Mouse (Mus musculus) CH12.LX (cell line): ENCODE measurements around the gene Lman1l. TPM values are rescaled to one million over a fixed set of nuclear protein-coding genes. Genes with fewer than 3 reads are reported as not detected.

Source experiments
- DNase-seq: peaks from one replicate; pipeline ENCODE4 v3.0.0-alpha.2; 2013; ENCODE audit errors: extremely low read depth
- H3K27ac ChIP-seq: 2 replicates; pipeline ENCODE4 v1.5.1; 2012; ENCODE audit warnings: low read depth, mild to moderate bottlenecking, control low read depth, moderate library complexity; ENCODE audit not compliant: insufficient read depth
- H3K27me3 ChIP-seq: replicated peaks from 2 replicates; pipeline ENCODE3; 2012; ENCODE audit warnings: inconsistent platforms
- H3K36me3 ChIP-seq, 2 experiments: replicated peaks in 1 of 2; 2 replicates each; pipeline versions ENCODE3 to v1.6.1; 2012; ENCODE audit warnings: inconsistent platforms in 1 of 2, low read length in 1 of 2, mild to moderate bottlenecking in 1 of 2, mixed read lengths in 1 of 2, moderate library complexity in 1 of 2; ENCODE audit not compliant: control insufficient read depth in 1 of 2, insufficient read depth in 1 of 2
- H3K4me1 ChIP-seq, 2 experiments: 2 replicates each; pipeline ENCODE4 v1.6.1; 2012; ENCODE audit warnings: inconsistent platforms in 1 of 2, moderate library complexity in 1 of 2; ENCODE audit not compliant: insufficient read depth in 2 of 2, control insufficient read depth in 1 of 2
- H3K4me2 ChIP-seq: 2 replicates; pipeline ENCODE4 v1.6.1; 2012; ENCODE audit warnings: low read depth, mild to moderate bottlenecking, control low read depth; ENCODE audit not compliant: poor library complexity, insufficient read depth, severe bottlenecking
- H3K4me3 ChIP-seq, 3 experiments: fragments of 150-350 bp in 1 of 3; sonication (generic) in 1 of 3; replicated peaks in 1 of 3; 2 replicates each; pipeline versions ENCODE3 to v1.5.1; 2011 to 2012; ENCODE audit warnings: low read depth in 2 of 3, low read length in 2 of 3, mild to moderate bottlenecking in 2 of 3, moderate library complexity in 2 of 3, control low read depth in 1 of 3, improper control_type of control experiment in 1 of 3, inconsistent platforms in 1 of 3, mixed read lengths in 1 of 3; ENCODE audit not compliant: poor library complexity in 1 of 3
- H3K79me2 ChIP-seq: replicated peaks from 2 replicates; pipeline ENCODE4 v1.6.1; 2012; ENCODE audit warnings: mild to moderate bottlenecking, moderate library complexity; ENCODE audit not compliant: control insufficient read depth, poor library complexity, insufficient read depth, severe bottlenecking; ENCODE audit errors: extremely low read depth
- H3K9ac ChIP-seq: 2 replicates; pipeline ENCODE4 v1.6.1; 2012; ENCODE audit warnings: low read depth, mild to moderate bottlenecking, control low read depth, moderate library complexity; ENCODE audit not compliant: insufficient read depth
- H3K9me3 ChIP-seq: replicated peaks from 2 replicates; pipeline ENCODE3; 2012; ENCODE audit warnings: low read length, inconsistent platforms, mixed read lengths
- BHLHE40 ChIP-seq: IDR thresholded peaks from 2 replicates; pipeline ENCODE4 v1.6.1; 2011; ENCODE audit warnings: mild to moderate bottlenecking, low read depth, low read length, improper control_type of control experiment
- CHD1 ChIP-seq: IDR thresholded peaks from 2 replicates; pipeline ENCODE4 v1.6.1; 2012; ENCODE audit warnings: low read depth, low read length, improper control_type of control experiment, inconsistent platforms
- CHD2 ChIP-seq: IDR thresholded peaks from 2 replicates; pipeline ENCODE4 v1.6.1; 2011; ENCODE audit warnings: low read length, improper control_type of control experiment
- CTCF ChIP-seq, 2 experiments: IDR thresholded peaks in 1 of 2; conservative IDR thresholded peaks in 1 of 2; 2 replicates each; pipeline ENCODE4 v1.5.1; 2011 to 2012; ENCODE audit warnings: low read depth in 2 of 2, low read length in 2 of 2, improper control_type of control experiment in 1 of 2, inconsistent platforms in 1 of 2, mild to moderate bottlenecking in 1 of 2, moderate library complexity in 1 of 2
- E2F4 ChIP-seq: IDR thresholded peaks from 2 replicates; pipeline ENCODE4 v1.6.1; 2011; ENCODE audit warnings: low read depth, low read length, improper control_type of control experiment; ENCODE audit not compliant: insufficient replicate concordance
- ELF1 ChIP-seq: IDR thresholded peaks from 2 replicates; pipeline ENCODE4 v1.6.1; 2014; ENCODE audit warnings: low read depth, mild to moderate bottlenecking, inconsistent platforms, low read length, improper control_type of control experiment
- EP300 ChIP-seq: IDR thresholded peaks from 2 replicates; pipeline ENCODE4 v1.6.1; 2011; ENCODE audit warnings: low read length, improper control_type of control experiment
- ETS1 ChIP-seq: conservative IDR thresholded peaks from 2 replicates; pipeline ENCODE4 v1.6.1; 2012; ENCODE audit warnings: low read depth, mild to moderate bottlenecking, inconsistent platforms, low read length, improper control_type of control experiment, moderate library complexity
- GABPA ChIP-seq: IDR thresholded peaks from 2 replicates; pipeline ENCODE4 v1.6.1; 2012; ENCODE audit warnings: low read depth, low read length, improper control_type of control experiment, inconsistent platforms; ENCODE audit not compliant: insufficient replicate concordance
- HCFC1 ChIP-seq: IDR thresholded peaks from 2 replicates; pipeline ENCODE4 v1.6.1; 2012; ENCODE audit warnings: low read depth, mild to moderate bottlenecking, inconsistent platforms, low read length, improper control_type of control experiment
- IRF4 ChIP-seq: IDR thresholded peaks from 2 replicates; pipeline ENCODE4 v1.6.1; 2014; ENCODE audit warnings: low read depth, mild to moderate bottlenecking, inconsistent platforms, low read length, improper control_type of control experiment
- JUN ChIP-seq: IDR thresholded peaks from 2 replicates; pipeline ENCODE4 v1.6.1; 2011; ENCODE audit warnings: low read depth, mild to moderate bottlenecking, low read length, improper control_type of control experiment, moderate library complexity; ENCODE audit not compliant: insufficient read depth
- JUND ChIP-seq: conservative IDR thresholded peaks from 2 replicates; pipeline ENCODE4 v1.6.1; 2011; ENCODE audit warnings: low read depth, low read length, improper control_type of control experiment
- KAT2A ChIP-seq: IDR thresholded peaks from 2 replicates; pipeline ENCODE4 v1.6.1; 2012; ENCODE audit warnings: low read length, improper control_type of control experiment, inconsistent platforms; ENCODE audit not compliant: insufficient replicate concordance
- MAFK ChIP-seq: IDR thresholded peaks from 2 replicates; pipeline ENCODE4 v1.6.1; 2011; ENCODE audit warnings: low read length, improper control_type of control experiment; ENCODE audit not compliant: insufficient replicate concordance
- MAX ChIP-seq: IDR thresholded peaks from 2 replicates; pipeline ENCODE4 v1.6.1; 2011; ENCODE audit warnings: low read length, improper control_type of control experiment
- MAZ ChIP-seq: IDR thresholded peaks from 2 replicates; pipeline ENCODE4 v1.6.1; 2012; ENCODE audit warnings: low read depth, mild to moderate bottlenecking, inconsistent platforms, low read length, improper control_type of control experiment, moderate library complexity
- MEF2A ChIP-seq: IDR thresholded peaks from 2 replicates; pipeline ENCODE4 v1.6.1; 2014; ENCODE audit warnings: low read depth, mild to moderate bottlenecking, inconsistent platforms, low read length, improper control_type of control experiment, borderline replicate concordance
- MXI1 ChIP-seq: IDR thresholded peaks from 2 replicates; pipeline ENCODE4 v1.6.1; 2011; ENCODE audit warnings: mild to moderate bottlenecking, low read depth, low read length, improper control_type of control experiment
- MYC ChIP-seq: IDR thresholded peaks from 2 replicates; pipeline ENCODE4 v1.6.1; 2011; ENCODE audit warnings: low read depth, mild to moderate bottlenecking, improper control_type of control experiment, low read length
- NELFE ChIP-seq: IDR thresholded peaks from 2 replicates; pipeline ENCODE4 v1.6.1; 2011; ENCODE audit warnings: low read depth, low read length, improper control_type of control experiment
- NRF1 ChIP-seq: IDR thresholded peaks from 2 replicates; pipeline ENCODE4 v1.6.1; 2014; ENCODE audit warnings: low read depth, mild to moderate bottlenecking, inconsistent platforms, low read length, improper control_type of control experiment, moderate library complexity
- PAX5 ChIP-seq: IDR thresholded peaks from 2 replicates; pipeline ENCODE4 v1.6.1; 2012; ENCODE audit warnings: low read length, inconsistent platforms, mixed read lengths
- POLR2A ChIP-seq: IDR thresholded peaks from 2 replicates; pipeline ENCODE4 v1.6.1; 2011; ENCODE audit warnings: low read depth, mild to moderate bottlenecking, improper control_type of control experiment, low read length
- POLR2AphosphoS2 ChIP-seq: IDR thresholded peaks from 2 replicates; pipeline ENCODE4 v1.6.1; 2011; ENCODE audit warnings: low read depth, low read length, improper control_type of control experiment
- RAD21 ChIP-seq: IDR thresholded peaks from 2 replicates; pipeline ENCODE4 v1.6.1; 2011; ENCODE audit warnings: low read depth, mild to moderate bottlenecking, low read length, improper control_type of control experiment, moderate library complexity
- RCOR1 ChIP-seq: conservative IDR thresholded peaks from 2 replicates; pipeline ENCODE4 v1.6.1; 2012; ENCODE audit warnings: low read depth, mild to moderate bottlenecking, inconsistent platforms, low read length, improper control_type of control experiment
- SIN3A ChIP-seq: IDR thresholded peaks from 2 replicates; pipeline ENCODE4 v1.6.1; 2012; ENCODE audit warnings: low read length, improper control_type of control experiment, inconsistent platforms
- SMC3 ChIP-seq: IDR thresholded peaks from 2 replicates; pipeline ENCODE4 v1.6.1; 2011; ENCODE audit warnings: low read depth, low read length, improper control_type of control experiment
- TBP ChIP-seq: conservative IDR thresholded peaks from 2 replicates; pipeline ENCODE4 v1.6.1; 2011; ENCODE audit warnings: low read depth, low read length, improper control_type of control experiment
- TCF12 ChIP-seq: IDR thresholded peaks from 2 replicates; pipeline ENCODE4 v1.6.1; 2014; ENCODE audit warnings: low read depth, mild to moderate bottlenecking, inconsistent platforms, low read length, improper control_type of control experiment
- UBTF ChIP-seq: IDR thresholded peaks from 2 replicates; pipeline ENCODE4 v1.6.1; 2012; ENCODE audit warnings: low read depth, mild to moderate bottlenecking, inconsistent platforms, low read length, improper control_type of control experiment, moderate library complexity
- USF1 ChIP-seq: IDR thresholded peaks from 2 replicates; pipeline ENCODE4 v1.6.1; 2014; ENCODE audit warnings: low read depth, mild to moderate bottlenecking, inconsistent platforms, low read length, improper control_type of control experiment
- USF2 ChIP-seq: conservative IDR thresholded peaks from 2 replicates; pipeline ENCODE4 v1.6.1; 2011; ENCODE audit warnings: low read depth, low read length, improper control_type of control experiment
- ZC3H11A ChIP-seq: IDR thresholded peaks from 2 replicates; pipeline ENCODE4 v1.6.1; 2012; ENCODE audit warnings: low read depth, mild to moderate bottlenecking, inconsistent platforms, low read length, improper control_type of control experiment
- ZKSCAN1 ChIP-seq: IDR thresholded peaks from 2 replicates; pipeline ENCODE4 v1.6.1; 2012; ENCODE audit warnings: low read depth, inconsistent platforms, low read length, improper control_type of control experiment, borderline replicate concordance
- ZMIZ1 ChIP-seq: IDR thresholded peaks from 2 replicates; pipeline ENCODE4 v1.6.1; 2012; ENCODE audit warnings: low read depth, mild to moderate bottlenecking, inconsistent platforms, low read length, improper control_type of control experiment
- ZNF384 ChIP-seq: IDR thresholded peaks from 2 replicates; pipeline ENCODE4 v1.6.1; 2012; ENCODE audit warnings: low read depth, low read length, improper control_type of control experiment, inconsistent platforms
- dilution Hi-C: fragments of 300-500 bp; cut with MboI; formaldehyde crosslinking; loops from 2 replicates; pipeline ENCODE4 v1.14.3; 2020; ENCODE audit warnings: low sequenced_read_pairs; ENCODE audit not compliant: extremely low pct_unique_long_range_greater_than_20kb, extremely low pct_ligation_motif_present
- in situ Hi-C: fragments of 300-500 bp; cut with MboI; formaldehyde crosslinking; loops from 3 replicates; pipeline ENCODE4 v1.14.3; 2019; ENCODE audit warnings: low sequenced_read_pairs, low pct_ligation_motif_present, low pct_unique_long_range_greater_than_20kb, mixed read lengths
- polyA plus RNA-seq: library from polyadenylated mRNA; unstranded; fragments of >175 nt; gene quantifications from 2 replicates; pipeline ENCODE4 v1.2.1, GENCODE M21; 2012; ENCODE audit warnings: low read depth; ENCODE audit not compliant: insufficient read length
- total RNA-seq, 2 experiments: library from RNA; depleted of rRNA; stranded (reverse); fragments of 300-350 nt in 1 of 2; fragments of >200 nt in 1 of 2; gene quantifications; 2 replicates each; pipeline ENCODE4 v1.2.3; 2012 to 2014

Lman1l gene
- total and polyA plus RNA-seq, 3 experiments, result 0.19 TPM; not detected in 2

GRCm38 (mm10) chr9:57643169-57643855 lies 22.7 kb upstream of the Lman1l start:
- H3K36me3 ChIP-seq, result peaks cover 3 to 14% of the 10 kb centered on the region in 2 experiments
- H3K27me3 ChIP-seq, result no peaks in the 10 kb centered on the region
- H3K9ac ChIP-seq, result peak overlapping the region; percentile 92
- peak overlapping the region; percentile 79 for H3K4me2 ChIP-seq
- peak overlapping the region; percentile 77 for H3K27ac ChIP-seq
- in situ Hi-C loops (no loop called here), dilution Hi-C loops (no loop called here)
- H3K9me3 ChIP-seq, result no peaks in the 10 kb centered on the region
- peaks cover 26 to 68% of the 10 kb centered on the region in 2 experiments for H3K4me1 ChIP-seq
- TF ChIP-seq GABPA (no peak), MXI1 (peak; percentile 65; the same call in 1 of the 2 replicates), ZC3H11A (no peak), NELFE (no peak), ZNF384 (no peak), MAFK (no peak), TBP (0 out of 2 replicates have a peak, but pooled peaks have one; percentile 33), USF2 (no peak), JUN (no peak), E2F4 (no peak), ZMIZ1 (no peak), SMC3 (no peak), RCOR1 (no peak), ETS1 (no peak), CTCF (conservative IDR thresholded peaks at IDR 0.05 in 1 of 2, IDR thresholded peaks at IDR 0.05 in 1 of 2; ENCODE audit: low read depth in 2 of 2, low read length in 2 of 2) (no peak), RAD21 (no peak), USF1 (no peak), UBTF (no peak), ELF1 (no peak), MAZ (no peak), POLR2AphosphoS2 (no peak), KAT2A (no peak), NRF1 (no peak), HCFC1 (no peak), JUND (no peak), TCF12 (peak; percentile 47; the same call in 1 of the 2 replicates), CHD1 (no peak; the same call in 1 of the 2 replicates), BHLHE40 (peak; percentile 24; the same call in 1 of the 2 replicates), POLR2A (peak; percentile 35), MEF2A (0 out of 2 replicates have a peak, but pooled peaks have one; percentile 46), ZKSCAN1 (no peak), EP300 (no peak), CHD2 (no peak; the same call in 1 of the 2 replicates), MAX (peak; percentile 71; the same call in 1 of the 2 replicates), MYC (peak; percentile 80), PAX5 (no peak), SIN3A (peak; percentile 52; the same call in 1 of the 2 replicates), IRF4 (no peak)
- TF ChIP-seq, all 38 proteins: peak for 9
- Histone ChIP-seq H3K4me3 (peak overlapping the region; percentile 86 to 95 (median 90)), H3K79me2 (peaks cover 62% of the 10 kb centered on the region)
- peak; percentile 82 for DNase-seq
